Mouse (Mus musculus) spleen, adult 18-20 months (tissue): ENCODE measurements at regions not wholly inside any gene's neighbourhood (a gene's known extent, or its start where the extent isn't known, plus 50 kb on each side); places are given as distances from the start of the nearest gene placed in this dataset.

Experiments
- DNase-seq, 2 experiments: peaks; one replicate each; pipeline ENCODE4 v3.0.0; 2022; ENCODE audit warnings: mixed read lengths in 2 of 2

GRCm38 (mm10) chr7:90059629-90060301, 70.2 kb upstream of the Picalm start:
- DNase-seq: peak; percentile 48 to 53

DNA sequence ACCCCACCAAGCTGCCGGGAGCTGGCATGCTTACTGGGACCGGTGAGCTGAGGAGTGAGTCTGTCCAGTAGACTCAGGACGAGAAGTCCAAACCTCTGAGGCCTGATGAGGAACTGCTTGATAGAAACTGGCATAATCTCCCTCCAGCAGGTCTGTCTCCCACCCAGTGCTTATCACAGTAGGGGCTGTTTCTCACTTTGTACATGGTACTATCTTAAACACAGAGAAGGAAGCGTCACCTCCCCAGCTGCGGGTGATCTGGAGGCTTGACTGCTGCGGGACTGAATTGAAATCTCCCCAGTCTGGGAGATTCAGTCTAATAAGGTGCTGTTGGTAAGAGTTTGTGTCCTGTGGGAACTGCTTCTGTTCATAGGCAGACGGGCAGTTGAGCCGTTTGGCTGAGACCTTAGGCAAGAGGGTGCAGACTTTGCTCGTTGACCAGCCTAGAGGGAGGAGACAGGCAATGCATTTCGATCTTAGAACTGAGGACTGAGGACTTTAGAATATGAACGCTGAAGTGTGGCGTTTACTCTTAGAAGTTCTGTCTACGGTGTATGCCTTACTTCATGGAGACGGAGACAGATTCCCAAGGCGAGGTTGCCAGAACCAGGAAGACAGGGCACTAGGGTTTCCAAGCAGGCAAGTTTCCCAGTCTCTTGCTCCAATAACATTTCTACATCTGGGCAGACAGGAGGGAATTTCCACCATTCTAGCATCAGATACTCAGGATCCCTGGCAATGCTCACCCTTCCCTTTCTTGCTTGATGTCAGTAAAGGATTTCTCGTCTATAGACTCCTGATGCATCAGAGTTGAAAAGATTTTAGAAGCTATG, 69.5 kb upstream of the Picalm start:
- no peak for DNase-seq

DNA sequence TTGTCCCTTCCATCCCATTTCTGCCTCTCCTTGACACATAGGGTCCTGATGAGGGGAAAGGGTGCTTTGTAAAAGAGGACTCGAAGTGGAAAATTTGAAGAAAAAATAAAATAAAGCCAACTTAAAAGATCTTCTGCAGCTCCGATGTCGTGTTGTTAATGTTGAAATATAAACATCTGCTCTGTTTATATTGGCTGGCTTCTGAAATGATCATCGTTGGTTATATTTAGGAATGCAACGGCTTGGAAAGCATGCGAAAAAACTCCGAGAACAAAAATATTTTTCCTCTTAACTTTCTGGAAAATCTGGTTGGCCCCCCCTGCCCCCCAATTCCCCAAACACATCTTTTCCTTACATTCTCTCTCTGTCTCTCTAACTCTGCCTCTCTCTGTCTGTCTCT, 68.3 kb upstream of the Picalm start:
- no peak for DNase-seq

GRCm38 (mm10) chr7:90062874-90063273, 67.1 kb upstream of the Picalm start:
- no peak for DNase-seq

GRCm38 (mm10) chr7:90064198-90064597, 65.8 kb upstream of the Picalm start:
- no peak for DNase-seq

- no peak for DNase-seq
Measured at GRCm38 (mm10) chr7:90065269-90065955, 64.6 kb upstream of the Picalm start.

- no peak for DNase-seq
Measured at GRCm38 (mm10) chr7:90066275-90066674, 63.7 kb upstream of the Picalm start.

DNA sequence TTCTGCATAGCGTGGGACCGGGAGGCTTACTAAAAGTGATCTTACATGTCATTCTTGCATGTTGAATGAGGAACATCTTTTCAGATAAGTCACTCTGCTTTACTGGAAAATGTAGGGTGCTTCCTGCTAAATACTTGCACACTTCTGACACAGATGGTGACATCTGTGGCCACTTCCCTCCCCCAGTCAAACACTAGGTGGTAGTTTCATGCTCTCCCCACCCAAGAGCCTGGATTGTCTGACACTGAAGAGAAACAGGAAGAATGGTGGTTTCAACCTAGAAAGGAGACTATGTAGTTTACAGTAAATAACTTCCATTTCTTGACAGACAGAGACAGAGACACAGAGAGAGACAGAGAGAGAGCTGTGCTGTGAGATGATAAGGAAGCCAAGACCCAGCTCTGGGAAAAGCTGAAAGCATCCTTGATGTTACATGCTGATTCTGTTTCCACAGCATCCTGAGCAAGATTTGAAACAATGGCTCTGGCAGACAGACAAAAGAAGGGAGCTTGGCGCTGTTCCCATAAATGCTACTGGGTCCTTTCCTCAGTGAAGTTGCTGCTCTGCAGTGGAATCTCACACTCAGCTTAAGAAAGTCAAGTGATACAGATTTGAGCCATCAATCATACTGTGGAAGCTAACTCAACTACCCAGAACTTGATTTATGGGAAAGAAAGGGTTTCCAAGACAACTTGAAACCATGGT, 61.9 kb upstream of the Picalm start:
- no peak for DNase-seq

DNA sequence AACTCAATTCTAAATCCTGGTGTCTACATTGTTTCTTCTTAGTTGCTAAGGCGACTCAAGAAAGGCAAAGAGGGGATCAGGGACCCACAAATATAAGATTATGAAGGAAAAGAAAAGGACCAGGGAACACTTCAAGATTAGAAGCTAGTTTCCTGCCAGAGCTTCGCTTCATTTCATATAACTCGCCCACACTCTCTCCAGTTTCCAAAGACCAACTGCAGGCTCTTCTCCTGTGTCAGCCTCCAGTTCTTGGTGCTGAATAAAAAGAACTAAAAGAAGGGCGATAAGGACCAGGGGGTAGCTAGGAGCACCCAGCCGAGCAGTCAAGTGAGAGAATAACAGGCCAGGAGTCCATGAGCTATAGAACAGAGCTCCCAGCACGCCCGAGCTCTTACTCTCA, 59.7 kb upstream of the Picalm start:
- DNase-seq: no peak

DNA sequence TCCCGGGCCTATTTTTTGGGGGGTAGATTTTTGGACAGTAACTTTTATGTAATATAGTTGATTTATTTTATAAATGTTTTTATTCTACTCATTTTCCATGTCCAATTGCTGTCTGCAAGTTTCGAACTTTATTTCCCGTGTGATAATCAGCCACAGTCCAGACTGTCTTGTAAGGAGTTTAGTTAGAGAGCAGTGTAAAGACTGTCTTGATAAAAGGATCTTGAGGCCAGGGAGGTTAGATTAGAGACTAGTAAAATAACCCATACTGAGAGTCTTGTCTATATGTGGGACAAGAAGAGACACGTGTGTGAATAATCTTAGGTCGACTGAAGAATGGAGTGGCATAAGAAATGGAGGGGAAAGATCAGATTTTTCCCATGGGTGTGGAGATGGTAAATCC, 56.1 kb upstream of the Picalm start:
- no peak for DNase-seq

GRCm38 (mm10) chr7:90074592-90074991, 55.4 kb upstream of the Picalm start:
- DNase-seq: peak; percentile 14 to 15

DNA sequence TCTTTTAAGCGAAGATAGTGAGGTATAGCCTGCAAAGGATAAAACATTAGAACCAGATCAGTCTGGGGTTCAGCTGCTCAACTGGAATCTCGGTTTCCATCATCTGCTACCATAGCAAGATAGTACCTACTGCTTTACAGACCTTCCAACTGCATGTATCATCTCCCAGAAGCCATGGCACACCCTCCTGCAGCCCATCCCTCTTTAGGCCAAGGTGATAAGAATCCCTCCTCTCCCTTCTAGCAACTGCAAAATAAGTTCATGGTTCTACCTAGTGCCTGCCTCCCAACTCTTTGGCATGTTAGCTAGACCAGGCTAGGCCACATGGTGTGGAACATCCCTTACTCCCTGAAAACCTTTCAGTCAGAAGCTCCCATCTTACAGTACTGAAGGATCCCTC, 52.4 kb upstream of the Picalm start:
- no peak for DNase-seq

DNA sequence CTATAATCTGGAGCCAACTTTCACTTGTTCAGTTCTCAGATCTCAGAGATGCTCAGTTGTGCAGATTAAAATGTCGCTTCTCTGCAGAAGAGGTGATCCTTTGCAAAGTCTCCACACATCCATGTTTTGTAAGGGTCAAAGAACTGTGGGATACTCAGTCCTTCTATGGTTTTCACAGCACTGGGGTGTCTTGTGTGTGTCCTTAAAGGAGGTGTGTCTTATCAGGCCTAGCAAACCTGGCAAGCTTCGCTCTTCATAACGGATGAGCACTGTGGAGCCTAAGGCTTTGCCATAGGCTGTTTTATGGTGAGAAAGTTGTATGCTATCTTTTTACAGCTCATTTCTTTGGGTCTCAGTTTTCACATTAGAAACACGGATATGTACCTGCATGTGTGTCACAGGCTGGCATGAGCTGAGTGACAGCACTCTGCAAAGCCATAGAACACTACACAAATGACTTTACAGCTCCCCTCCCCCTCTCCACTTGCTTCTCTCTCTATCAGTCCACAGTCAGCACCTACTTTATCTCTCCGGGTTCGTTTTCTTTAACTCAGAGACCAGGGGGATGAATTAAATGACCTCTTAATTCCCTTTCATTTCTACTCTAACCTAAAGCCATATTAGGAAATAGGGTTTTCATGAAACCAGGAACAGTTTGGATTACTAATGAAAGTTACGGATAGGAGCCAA, 49.8 kb upstream of the Picalm start:
- no peak for DNase-seq
